Mouse (Mus musculus) intestine, embryonic 15.5 days (tissue): ENCODE measurements at regions not wholly inside any gene's neighbourhood (a gene's known extent, or its start where the extent isn't known, plus 50 kb on each side); places are given as distances from the start of the nearest gene placed in this dataset.

Source experiments
- ATAC-seq: fragments of 200-750 bp; cut with Nextera tagmentation; 2 replicates; pipeline ENCODE4 v1.8.0; 2017; ENCODE audit warnings: moderate TSS enrichment, moderate library complexity
- H3K27ac ChIP-seq: fragments of 300-500 bp; sonication (generic); 2 replicates; pipeline ENCODE4 v1.5.1; 2015; ENCODE audit warnings: mild to moderate bottlenecking, inconsistent platforms
- H3K27me3 ChIP-seq: fragments of 300-500 bp; sonication (generic); replicated peaks from 2 replicates; pipeline ENCODE4 v1.6.1; 2015; ENCODE audit warnings: inconsistent platforms
- H3K36me3 ChIP-seq: fragments of 300-500 bp; sonication (generic); 2 replicates; pipeline ENCODE4 v1.6.1; 2015; ENCODE audit warnings: inconsistent platforms
- H3K4me1 ChIP-seq: fragments of 300-500 bp; sonication (generic); replicated peaks from 2 replicates; pipeline ENCODE4 v1.6.1; 2015; ENCODE audit warnings: inconsistent platforms
- H3K4me2 ChIP-seq: fragments of 300-500 bp; sonication (generic); replicated peaks from 2 replicates; pipeline ENCODE4 v1.6.1; 2015; ENCODE audit warnings: mild to moderate bottlenecking, inconsistent platforms
- H3K4me3 ChIP-seq: fragments of 300-500 bp; sonication (generic); replicated peaks from 2 replicates; pipeline ENCODE4 v1.5.1; 2015; ENCODE audit warnings: inconsistent platforms
- H3K9ac ChIP-seq: fragments of 300-500 bp; sonication (generic); 2 replicates; pipeline ENCODE4 v1.6.1; 2015; ENCODE audit warnings: inconsistent platforms
- H3K9me3 ChIP-seq: fragments of 300-500 bp; sonication (generic); 2 replicates; pipeline ENCODE4 v1.6.1; 2016; ENCODE audit warnings: inconsistent platforms
- WGBS: fragments of 180-500 bp; shearing (Covaris S2); methylation state at CpG from one replicate; pipeline ENCODE4 v1.1.7; 2015; 5-methylcytosine and 5-hydroxymethylcytosine counted together

GRCm38 (mm10) chr15:82709041-82709440 lies 54.9 kb downstream of the Cyp2d40 start:
- Histone ChIP-seq H3K4me3 (no peak overlapping the region), H3K27ac (no peak overlapping the region), H3K4me1 (no peaks in the 10 kb centered on the region), H3K27me3 (no peaks in the 10 kb centered on the region), H3K4me2 (no peak overlapping the region), H3K36me3 (no peaks in the 10 kb centered on the region), H3K9ac (no peak overlapping the region), H3K9me3 (no peaks in the 10 kb centered on the region)
- no peak for ATAC-seq
- WGBS = 82% methylated on average over 4 of the region's 4 CpGs

GRCm38 (mm10) chr15:82707906-82708305 lies 56.1 kb downstream of the Cyp2d40 start:
- Histone ChIP-seq H3K9me3 (no peaks in the 10 kb centered on the region), H3K4me2 (no peak overlapping the region), H3K9ac (no peak overlapping the region), H3K36me3 (no peaks in the 10 kb centered on the region), H3K27ac (no peak overlapping the region), H3K4me3 (no peak overlapping the region), H3K27me3 (no peaks in the 10 kb centered on the region), H3K4me1 (no peaks in the 10 kb centered on the region)
- 100% methylated on average over 1 of the region's 1 CpGs for WGBS
- no peak for ATAC-seq

- H3K4me3 ChIP-seq = no peak overlapping the region
- ATAC-seq = no peak
- H3K9ac ChIP-seq = no peak overlapping the region
- WGBS = 89% methylated on average over 3 of the region's 3 CpGs
- no peaks in the 10 kb centered on the region for H3K9me3 ChIP-seq
- H3K27me3 ChIP-seq = no peaks in the 10 kb centered on the region
- no peak overlapping the region for H3K4me2 ChIP-seq
- H3K36me3 ChIP-seq = no peaks in the 10 kb centered on the region
- no peak overlapping the region for H3K27ac ChIP-seq
- H3K4me1 ChIP-seq = no peaks in the 10 kb centered on the region
Observed at GRCm38 (mm10) chr15:82707221-82707620, 56.8 kb downstream of the Cyp2d40 start.

GRCm38 (mm10) chr15:82706647-82707046 lies 57.3 kb downstream of the Cyp2d40 start:
- no peak overlapping the region for H3K27ac ChIP-seq
- 82% methylated on average over 2 of the region's 2 CpGs for WGBS
- H3K9ac ChIP-seq = no peak overlapping the region
- H3K4me2 ChIP-seq = no peak overlapping the region
- no peaks in the 10 kb centered on the region for H3K36me3 ChIP-seq
- H3K4me1 ChIP-seq = no peaks in the 10 kb centered on the region
- no peaks in the 10 kb centered on the region for H3K9me3 ChIP-seq
- no peaks in the 10 kb centered on the region for H3K27me3 ChIP-seq
- no peak for ATAC-seq
- no peak overlapping the region for H3K4me3 ChIP-seq

GRCm38 (mm10) chr15:82702121-82702520 lies 61.9 kb downstream of the Cyp2d40 start:
- H3K27ac ChIP-seq = no peak overlapping the region
- no peaks in the 10 kb centered on the region for H3K9me3 ChIP-seq
- no peak overlapping the region for H3K4me2 ChIP-seq
- H3K27me3 ChIP-seq = no peaks in the 10 kb centered on the region
- no peak overlapping the region for H3K4me3 ChIP-seq
- no peaks in the 10 kb centered on the region for H3K36me3 ChIP-seq
- WGBS = 87% methylated on average over 1 of the region's 1 CpGs
- no peak for ATAC-seq
- H3K4me1 ChIP-seq = no peaks in the 10 kb centered on the region
- no peak overlapping the region for H3K9ac ChIP-seq

GRCm38 (mm10) chr15:82695786-82696185 lies 68.2 kb downstream of the Cyp2d40 start:
- H3K4me3 ChIP-seq = no peak overlapping the region
- H3K27ac ChIP-seq = no peak overlapping the region
- 0 out of 2 replicates have a peak, but pooled peaks cover 7% of the 10 kb centered on the region for H3K4me1 ChIP-seq
- no peak for ATAC-seq
- no peak overlapping the region for H3K9ac ChIP-seq
- H3K4me2 ChIP-seq = no peak overlapping the region
- H3K27me3 ChIP-seq = no peaks in the 10 kb centered on the region
- no peaks in the 10 kb centered on the region for H3K9me3 ChIP-seq
- H3K36me3 ChIP-seq = no peaks in the 10 kb centered on the region

- no peaks in the 10 kb centered on the region for H3K9me3 ChIP-seq
- ATAC-seq = no peak
Observed at GRCm38 (mm10) chr15:82695238-82695637, 68.7 kb downstream of the Cyp2d40 start.

GRCm38 (mm10) chr15:82694529-82694928 lies 69.5 kb downstream of the Cyp2d40 start:
- Histone ChIP-seq H3K27me3 (no peaks in the 10 kb centered on the region), H3K9ac (no peak overlapping the region), H3K27ac (no peak overlapping the region), H3K9me3 (no peaks in the 10 kb centered on the region), H3K4me3 (no peak overlapping the region), H3K36me3 (no peaks in the 10 kb centered on the region), H3K4me2 (no peak overlapping the region), H3K4me1 (0 out of 2 replicates have a peak, but pooled peaks cover 7% of the 10 kb centered on the region)
- WGBS = 80% methylated on average over 1 of the region's 1 CpGs
- no peak for ATAC-seq

More at GRCm38 (mm10) chr15:82695238-82695637, 68.7 kb downstream of the Cyp2d40 start:
- Histone ChIP-seq H3K27ac (no peak overlapping the region), H3K9ac (no peak overlapping the region), H3K36me3 (no peaks in the 10 kb centered on the region), H3K4me1 (0 out of 2 replicates have a peak, but pooled peaks cover 7% of the 10 kb centered on the region), H3K4me2 (no peak overlapping the region), H3K4me3 (no peak overlapping the region), H3K27me3 (no peaks in the 10 kb centered on the region)

- Histone ChIP-seq H3K4me2 (no peak overlapping the region), H3K4me3 (no peak overlapping the region), H3K4me1 (0 out of 2 replicates have a peak, but pooled peaks cover 7% of the 10 kb centered on the region), H3K36me3 (no peaks in the 10 kb centered on the region), H3K9ac (no peak overlapping the region), H3K27me3 (no peaks in the 10 kb centered on the region), H3K9me3 (no peaks in the 10 kb centered on the region), H3K27ac (no peak overlapping the region)
- 52% methylated on average over 4 of the region's 4 CpGs for WGBS
- ATAC-seq = peak; percentile 78
Observed at GRCm38 (mm10) chr15:82692955-82693354, 71.0 kb downstream of the Cyp2d40 start.
